Mouse (Mus musculus) spleen, adult 2 months (tissue): Measurements from ENCODE around the gene Cds1. TPM values are rescaled to one million over a fixed set of nuclear protein-coding genes. Genes with fewer than 3 reads are reported as not detected.

ENCODE experiments used
- DNase-seq, 2 experiments: peaks; one replicate each; pipeline versions ENCODE4 v3.0.0 to v3.0.0-alpha.2; 2012 to 2021; ENCODE audit warnings: low spot score in 2 of 2, low read depth in 1 of 2
- H3K27ac ChIP-seq: fragments of 200-500 bp; 2 replicates; pipeline ENCODE4 v1.5.1; 2012; ENCODE audit warnings: low read length, inconsistent platforms; ENCODE audit not compliant: insufficient read depth
- H3K27me3 ChIP-seq: fragments of 200-500 bp; 2 replicates; pipeline ENCODE4 v1.6.1; 2012; ENCODE audit warnings: mild to moderate bottlenecking, moderate library complexity, low read length, inconsistent platforms; ENCODE audit not compliant: control insufficient read depth, insufficient read depth
- H3K36me3 ChIP-seq: fragments of 200-500 bp; 2 replicates; pipeline ENCODE4 v1.6.1; 2012; ENCODE audit warnings: mild to moderate bottlenecking, low read length, inconsistent platforms; ENCODE audit not compliant: control insufficient read depth, insufficient read depth
- H3K4me1 ChIP-seq: fragments of 200-500 bp; 2 replicates; pipeline ENCODE4 v1.6.1; 2011; ENCODE audit warnings: inconsistent platforms; ENCODE audit not compliant: control insufficient read depth, insufficient read depth, insufficient read length
- H3K4me3 ChIP-seq: fragments of 200-500 bp; 2 replicates; pipeline ENCODE4 v1.5.1; 2011; ENCODE audit warnings: mild to moderate bottlenecking, inconsistent platforms; ENCODE audit not compliant: insufficient read depth, insufficient read length; ENCODE audit errors: extremely low read depth
- CTCF ChIP-seq: fragments of 200-500 bp; IDR thresholded peaks from 2 replicates; pipeline ENCODE4 v1.5.1; 2011; ENCODE audit warnings: mild to moderate bottlenecking, inconsistent platforms; ENCODE audit not compliant: insufficient read depth, insufficient read length, insufficient replicate concordance; ENCODE audit errors: extremely low read depth
- POLR2A ChIP-seq: fragments of 200-500 bp; IDR thresholded peaks from 2 replicates; pipeline ENCODE4 v1.6.1; 2011; ENCODE audit warnings: low read depth, low read length, inconsistent platforms
- WGBS: fragments of 180-500 bp; shearing (Covaris S2); methylation state at CpG from one replicate; pipeline ENCODE4 v1.1.7; 2018; 5-methylcytosine and 5-hydroxymethylcytosine counted together
- polyA plus RNA-seq: library from polyadenylated mRNA; depleted of rRNA; stranded (reverse); fragments of >200 nt; gene quantifications from 2 replicates; pipeline ENCODE4 v1.2.3, GENCODE M21; 2012

The Cds1 gene
- polyA plus RNA-seq, 1 experiment, result 1.7 TPM

DNA sequence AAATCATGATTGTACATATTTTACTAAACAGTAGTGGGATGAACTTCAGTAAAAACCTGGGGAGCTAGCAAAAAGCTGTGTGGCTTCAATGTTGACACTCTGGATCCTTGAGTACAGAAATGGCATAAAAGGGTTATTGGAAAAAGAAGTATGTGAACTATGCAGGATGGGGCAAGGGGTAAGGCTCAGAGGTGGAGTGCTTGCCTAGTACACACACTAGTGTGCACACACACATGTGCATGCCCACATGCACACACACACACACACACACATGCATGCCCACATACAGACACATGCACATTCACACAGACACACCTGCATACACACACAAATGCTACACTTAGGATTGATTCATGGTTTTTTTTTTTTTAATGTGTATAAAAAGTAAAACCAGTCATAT, 24.8 kb downstream of the Cds1 start:
- no peaks in the 10 kb centered on the region for H3K27me3 ChIP-seq
- H3K36me3 ChIP-seq, result no peaks in the 10 kb centered on the region
- DNase-seq, result no peak
- H3K4me3 ChIP-seq, result no peak overlapping the region
- H3K4me1 ChIP-seq, result peaks cover 2% of the 10 kb centered on the region; the same call in 1 of the 2 replicates
- no peak overlapping the region for H3K27ac ChIP-seq
- TF ChIP-seq CTCF, result no peak
- no peak for TF ChIP-seq POLR2A

DNA sequence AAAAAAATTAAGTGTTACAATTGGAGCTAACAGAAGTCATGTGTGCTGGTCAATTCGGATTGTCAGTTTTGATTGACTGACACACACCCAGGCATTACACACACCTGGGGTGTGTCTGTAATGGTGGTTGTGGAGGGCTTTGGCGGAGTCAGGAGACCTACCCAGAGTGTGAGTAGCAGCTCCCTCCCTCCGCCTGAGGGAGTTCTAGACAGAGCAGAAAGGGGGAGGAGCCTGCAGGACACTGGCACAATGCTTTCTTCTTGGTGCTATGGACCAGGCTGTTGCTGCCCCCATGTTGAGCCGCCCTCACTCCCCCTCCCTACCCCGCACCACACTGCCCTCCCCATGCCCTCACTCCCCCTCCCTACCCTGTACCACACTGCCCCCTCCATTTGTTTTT, 25.6 kb downstream of the Cds1 start:
- Histone ChIP-seq H3K4me3 (no peak overlapping the region), H3K36me3 (no peaks in the 10 kb centered on the region), H3K4me1 (peaks cover 2% of the 10 kb centered on the region; the same call in 1 of the 2 replicates), H3K27ac (no peak overlapping the region), H3K27me3 (no peaks in the 10 kb centered on the region)
- WGBS, result 86% methylated on average over 5 of the region's 5 CpGs
- no peak for DNase-seq
- no peak for TF ChIP-seq CTCF
- no peak for TF ChIP-seq POLR2A

DNA sequence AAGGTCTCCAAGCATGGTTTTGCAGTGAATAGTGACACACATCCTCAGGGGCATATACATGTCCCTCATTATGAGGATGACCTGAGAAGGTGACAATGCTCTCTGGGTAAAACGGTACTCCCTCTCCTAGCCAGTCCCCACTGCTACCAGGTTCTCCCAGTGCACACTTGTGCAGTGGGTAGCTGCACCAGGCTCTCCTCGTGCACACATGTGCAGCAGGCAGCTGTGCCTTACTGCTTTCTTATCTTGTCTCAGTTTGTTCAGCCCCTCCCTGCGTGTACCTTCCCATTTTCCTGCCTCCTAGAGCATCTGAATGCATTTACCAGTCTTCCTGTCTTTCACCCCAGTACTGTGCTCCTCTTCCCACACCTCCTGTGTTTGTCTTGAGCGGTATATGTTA, 27.7 kb downstream of the Cds1 start:
- Histone ChIP-seq H3K4me3 (no peak overlapping the region), H3K27ac (no peak overlapping the region), H3K4me1 (no peaks in the 10 kb centered on the region), H3K36me3 (no peaks in the 10 kb centered on the region), H3K27me3 (no peaks in the 10 kb centered on the region)
- 75% methylated on average over 4 of the region's 4 CpGs for WGBS
- no peak for DNase-seq
- TF ChIP-seq CTCF (no peak), POLR2A (no peak)

DNA sequence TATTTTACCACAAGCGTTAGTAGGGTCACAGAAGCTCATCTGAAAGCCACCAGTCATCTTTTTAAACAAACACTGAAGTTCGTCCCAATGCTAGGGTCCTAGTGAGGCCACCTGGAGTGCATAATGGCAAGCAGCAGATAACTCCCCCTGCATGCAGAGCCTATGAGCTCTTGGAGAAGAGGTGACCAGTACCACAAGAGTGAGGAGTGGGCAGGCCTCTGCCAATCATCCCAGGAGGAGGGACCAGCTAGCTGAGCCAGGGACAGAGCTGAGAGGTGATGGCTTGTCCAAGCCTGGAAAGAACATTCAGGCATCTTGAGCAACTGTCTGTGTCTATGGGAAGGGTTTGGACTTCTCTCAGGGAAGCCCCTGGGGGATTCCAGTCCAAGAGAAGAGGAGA, 37.0 kb downstream of the Cds1 start:
- WGBS, result 90% methylated on average over 2 of the region's 2 CpGs
- Histone ChIP-seq H3K27me3 (no peaks in the 10 kb centered on the region), H3K27ac (no peak overlapping the region), H3K4me1 (no peaks in the 10 kb centered on the region), H3K36me3 (no peaks in the 10 kb centered on the region), H3K4me3 (no peak overlapping the region)
- DNase-seq, result no peak
- TF ChIP-seq POLR2A, result no peak
- no peak for TF ChIP-seq CTCF

DNA sequence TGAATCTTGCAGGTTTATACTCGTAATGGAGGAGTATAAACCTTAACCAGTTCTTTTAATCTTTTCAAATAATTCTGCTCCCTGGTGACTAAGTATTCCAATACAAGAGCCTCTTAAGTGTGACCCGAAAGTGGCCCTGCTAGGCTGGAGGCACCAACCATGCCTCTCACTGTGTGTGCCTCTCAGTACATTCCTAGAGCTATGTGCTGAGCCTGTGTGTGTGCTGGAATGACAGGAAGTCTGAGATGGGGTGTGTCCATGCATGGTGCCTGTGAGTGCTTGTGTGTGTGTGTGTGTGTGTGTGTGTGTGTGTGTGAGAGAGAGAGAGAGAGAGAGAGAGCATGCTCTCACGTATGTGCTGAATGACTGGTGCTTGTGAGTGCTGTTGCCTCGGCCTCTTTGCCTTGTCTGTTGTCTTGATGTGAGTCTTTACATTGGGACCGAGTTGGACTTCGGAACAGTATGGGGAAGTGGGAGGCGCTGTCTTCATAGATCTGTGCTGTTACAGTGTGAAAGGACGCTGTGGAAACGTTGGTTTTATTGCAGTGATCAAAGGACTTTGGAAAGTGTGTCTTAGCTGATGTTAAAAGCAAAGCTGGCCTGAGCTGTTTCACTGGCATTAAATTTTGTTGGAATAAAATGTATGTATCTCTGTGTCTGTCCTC, 37.6 kb downstream of the Cds1 start:
- no peak for DNase-seq
- Histone ChIP-seq H3K4me3 (no peak overlapping the region), H3K36me3 (no peaks in the 10 kb centered on the region), H3K27ac (no peak overlapping the region), H3K27me3 (no peaks in the 10 kb centered on the region), H3K4me1 (no peaks in the 10 kb centered on the region)
- 79% methylated on average over 9 of the region's 9 CpGs for WGBS
- TF ChIP-seq POLR2A (no peak), CTCF (no peak)

DNA sequence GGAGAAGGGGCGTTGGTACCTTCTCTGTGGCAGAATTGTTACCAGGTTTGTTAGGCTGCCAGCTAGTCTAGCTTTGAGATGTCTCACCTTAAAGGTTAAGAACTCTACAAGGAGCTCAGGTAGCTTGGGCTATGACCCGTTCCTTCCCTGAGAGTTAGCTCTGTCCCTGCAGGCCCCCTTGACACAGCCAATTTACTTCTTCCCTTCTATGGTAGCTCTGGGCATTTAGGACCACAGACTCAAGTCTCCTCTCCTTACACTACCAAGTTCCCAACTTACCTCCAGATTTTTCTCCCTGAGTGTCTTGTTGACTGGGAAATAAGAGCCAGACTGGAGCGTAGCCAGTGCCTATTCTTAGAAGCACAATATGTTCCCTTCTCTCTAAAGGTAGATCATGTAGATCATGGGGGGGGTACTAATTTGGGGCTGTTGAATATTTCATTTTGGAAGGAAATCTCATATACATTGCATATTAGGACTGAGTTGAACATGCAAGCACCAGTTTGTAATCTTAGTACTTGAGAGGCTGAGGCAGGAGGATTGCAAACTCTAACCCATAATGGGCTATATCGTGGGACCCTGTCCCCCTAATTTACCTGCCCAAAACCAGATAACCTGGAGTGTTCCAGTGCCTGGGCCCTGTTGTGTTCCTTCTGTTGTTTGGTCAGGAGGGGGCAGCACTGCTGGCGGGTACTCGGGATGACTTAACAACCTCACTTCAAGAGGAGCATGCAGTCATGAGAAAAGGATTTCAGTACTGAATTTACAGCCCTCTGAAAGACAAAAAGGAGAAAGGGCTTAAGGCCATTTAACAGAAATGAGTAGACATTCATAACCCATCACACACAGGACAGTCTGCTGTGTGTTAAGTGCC, 46.6 kb downstream of the Cds1 start:
- Histone ChIP-seq H3K4me3 (no peak overlapping the region), H3K27me3 (no peaks in the 10 kb centered on the region), H3K27ac (no peak overlapping the region), H3K4me1 (no peaks in the 10 kb centered on the region), H3K36me3 (no peaks in the 10 kb centered on the region)
- WGBS, result 76% methylated on average over 6 of the region's 6 CpGs
- DNase-seq, result no peak
- TF ChIP-seq CTCF (no peak), POLR2A (no peak)

DNA sequence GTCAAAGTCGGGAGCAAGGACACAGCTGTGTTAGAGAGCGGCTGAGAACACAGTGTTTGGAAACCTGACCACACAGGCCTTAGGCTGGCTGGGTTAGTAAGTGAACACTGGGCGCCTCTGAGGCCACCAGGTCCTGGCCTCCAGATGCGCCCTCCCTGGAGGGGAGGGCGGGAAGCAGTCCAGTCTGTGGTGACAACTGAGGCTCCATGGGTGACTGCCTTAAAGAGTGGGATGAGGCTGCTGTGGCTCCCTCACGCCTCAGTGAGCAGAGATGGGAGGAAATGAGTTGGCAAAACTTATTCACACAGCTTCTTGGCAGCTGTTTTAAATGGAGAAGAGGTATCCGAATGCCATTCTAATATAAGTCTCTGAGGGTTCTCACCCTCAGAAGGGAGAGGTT, 51.9 kb downstream of the Cds1 start:
- no peak overlapping the region for H3K4me3 ChIP-seq
- H3K27ac ChIP-seq, result no peak overlapping the region
- DNase-seq, result no peak
- H3K36me3 ChIP-seq, result no peaks in the 10 kb centered on the region
- 13% methylated on average over 7 of the region's 7 CpGs for WGBS
- H3K4me1 ChIP-seq, result no peaks in the 10 kb centered on the region
- no peaks in the 10 kb centered on the region for H3K27me3 ChIP-seq
- TF ChIP-seq CTCF (no peak), POLR2A (no peak)
